Mouse (Mus musculus): ENCODE results near the gene Npas4. TPM values are rescaled to one million over a fixed set of nuclear protein-coding genes. Genes with fewer than 3 reads are reported as not detected.

Gene Npas4
- total and polyA plus RNA-seq, 3 experiments, result 0.05 to 0.83 TPM; not detected in 1

DNA sequence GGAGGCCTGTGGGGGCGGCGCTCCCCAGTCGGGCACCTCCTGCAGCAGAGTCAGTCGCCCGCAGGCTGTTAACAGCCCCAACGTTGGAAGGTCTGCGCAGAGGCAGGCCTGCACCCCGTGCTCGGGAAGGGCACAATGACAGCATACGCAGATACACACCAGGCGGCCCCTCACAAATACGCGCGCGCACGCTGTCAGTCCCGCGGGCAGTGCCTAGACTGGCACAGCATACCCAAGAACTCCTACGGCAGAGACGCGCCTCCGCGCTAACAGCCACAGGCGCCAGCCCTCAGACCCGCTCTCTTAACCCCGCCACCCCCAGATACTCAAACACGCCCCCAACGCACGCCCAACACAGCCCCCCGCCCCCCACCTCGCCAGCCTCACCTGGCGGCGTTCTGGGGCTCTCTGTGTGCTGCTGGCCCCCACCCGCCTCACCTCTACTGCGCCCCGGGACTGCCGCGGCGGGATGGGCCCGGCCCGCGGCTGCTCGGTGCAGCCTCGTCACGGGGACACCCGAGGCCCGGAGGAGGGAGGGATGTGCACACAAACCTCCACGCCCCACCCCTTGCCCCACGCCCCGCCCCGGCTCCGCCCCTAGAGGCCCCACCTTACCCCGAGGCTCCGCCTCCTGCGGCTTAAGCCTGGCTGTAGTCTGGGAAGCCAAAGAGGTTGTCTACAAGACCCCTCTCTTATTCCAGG is 47.4 kb downstream of the Npas4 start, which contains the start of gene Peli3:
Gene Peli3 (minus strand): TSS at position 577 of the 702 bp plus-strand sequence.
- DNase-seq (ENCODE audit: low spot score) (peak; percentile 65), ATAC-seq (ENCODE audit: extremely low read depth, insufficient number of reproducible peaks, low FRiP score, poor library complexity, severe bottlenecking) (0 out of 2 replicates have a peak, but pooled peaks have one; percentile 28)
- Histone ChIP-seq H3K4me3 (ENCODE audit: low read depth, low read length) (peak within 1 kb of the TSS; percentile 64), H3K9me3 (replicated peaks) (no peaks in the 10 kb centered on the region), H3K27me3 (ENCODE audit: insufficient read depth, low read length) (peaks cover 64% of the 10 kb centered on the region), H3K4me1 (ENCODE audit: insufficient read depth, low read depth, low read length) (peaks cover 14% of the 10 kb centered on the region), H3K36me3 (replicated peaks) (no peaks in the 10 kb centered on the region)
- TF ChIP-seq POLR2AphosphoS5 (IDR thresholded peaks at IDR 0.05; ENCODE audit: insufficient replicate concordance, low read depth, low read length) (no peak), GATA2 (IDR thresholded peaks at IDR 0.05; ENCODE audit: borderline replicate concordance, low read depth, low read length) (no peak), GATA1 (IDR thresholded peaks at IDR 0.05; ENCODE audit: borderline replicate concordance, low read length) (no peak), TAL1 (conservative IDR thresholded peaks at IDR 0.05; ENCODE audit: low read depth, low read length) (no peak), CTCF (IDR thresholded peaks at IDR 0.05; ENCODE audit: low read depth, low read length) (no peak)

DNA sequence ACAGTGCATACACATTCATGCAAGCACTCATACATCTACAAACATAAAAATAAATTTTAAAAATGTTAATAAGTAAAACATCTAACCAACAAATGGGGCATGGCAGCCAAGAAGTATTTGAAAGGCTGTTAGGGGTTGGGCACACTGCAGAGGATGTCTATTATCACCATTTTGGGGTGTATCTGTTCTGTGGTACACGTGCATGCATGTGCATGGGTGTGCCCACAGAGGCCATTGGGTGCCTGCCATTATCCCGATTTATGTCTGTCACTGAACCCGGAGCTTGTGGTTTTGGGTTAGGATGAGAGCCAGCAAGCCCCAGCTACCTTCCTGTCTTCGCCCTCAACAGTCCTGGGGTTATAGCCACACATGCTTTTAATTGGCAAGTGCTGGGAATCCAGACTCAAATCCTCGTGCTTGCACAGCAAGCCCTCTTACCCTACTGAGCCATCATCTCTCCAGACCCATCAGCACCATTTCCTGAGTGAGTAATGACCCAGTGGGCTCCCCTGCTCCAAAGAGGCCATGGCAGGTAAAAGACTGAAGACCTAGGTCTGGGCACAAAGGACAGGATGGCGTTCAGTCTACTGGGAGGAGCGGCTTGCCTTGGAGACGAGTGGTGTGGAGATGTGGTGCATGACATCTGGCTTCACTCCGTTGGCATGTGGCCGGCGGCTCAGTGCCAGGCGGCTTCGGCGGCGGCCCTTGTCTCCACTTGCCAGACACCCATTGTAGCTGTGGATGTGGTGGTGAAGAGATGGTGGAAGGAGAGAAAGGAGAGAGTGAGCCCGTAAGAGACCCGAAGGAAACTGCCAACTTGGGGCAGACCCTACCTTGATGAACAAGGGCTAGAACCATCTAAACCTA is 52.4 kb downstream of the Npas4 start:
- no peak for DNase-seq (ENCODE audit: low spot score)
- Histone ChIP-seq H3K4me1 (ENCODE audit: insufficient read depth, low read depth, low read length) (peaks cover 5% of the 10 kb centered on the region), H3K9me3 (replicated peaks) (no peaks in the 10 kb centered on the region), H3K4me3 (ENCODE audit: low read depth, low read length) (no peak overlapping the region), H3K27me3 (ENCODE audit: insufficient read depth, low read length) (peaks cover 55% of the 10 kb centered on the region), H3K36me3 (replicated peaks) (no peaks in the 10 kb centered on the region)
- TF ChIP-seq TAL1 (conservative IDR thresholded peaks at IDR 0.05; ENCODE audit: low read depth, low read length), result no peak
- TF ChIP-seq POLR2AphosphoS5 (IDR thresholded peaks at IDR 0.05; ENCODE audit: insufficient replicate concordance, low read depth, low read length), result no peak
- no peak for TF ChIP-seq GATA1 (IDR thresholded peaks at IDR 0.05; ENCODE audit: borderline replicate concordance, low read length)
- TF ChIP-seq CTCF (IDR thresholded peaks at IDR 0.05; ENCODE audit: low read depth, low read length), result no peak
- ATAC-seq (ENCODE audit: extremely low read depth, insufficient number of reproducible peaks, low FRiP score, poor library complexity, severe bottlenecking), result no peak

DNA sequence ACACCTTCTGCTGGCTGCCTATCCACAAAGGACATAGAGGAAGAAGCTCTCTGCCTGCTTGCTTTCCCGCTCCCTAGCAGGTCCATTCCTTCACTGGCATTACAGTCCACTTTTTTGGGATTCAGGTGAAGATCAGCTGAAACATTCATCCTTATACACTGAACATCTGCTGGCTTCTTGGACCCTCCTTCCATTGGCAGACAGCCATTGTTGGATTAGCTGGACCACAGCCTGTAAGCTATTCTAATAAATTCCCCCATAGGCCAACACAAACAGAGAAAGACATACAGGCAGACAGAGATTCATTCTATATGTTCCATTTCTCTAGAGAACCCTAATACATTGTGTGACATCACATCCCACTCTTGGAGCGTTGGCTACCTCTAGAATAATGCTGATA is 53.2 kb downstream of the Npas4 start:
- Histone ChIP-seq H3K27me3 (ENCODE audit: insufficient read depth, low read length) (peaks cover 55% of the 10 kb centered on the region), H3K9me3 (replicated peaks) (no peaks in the 10 kb centered on the region), H3K4me3 (ENCODE audit: low read depth, low read length) (no peak overlapping the region), H3K36me3 (replicated peaks) (no peaks in the 10 kb centered on the region), H3K4me1 (ENCODE audit: insufficient read depth, low read depth, low read length) (no peaks in the 10 kb centered on the region)
- TF ChIP-seq GATA2 (IDR thresholded peaks at IDR 0.05; ENCODE audit: borderline replicate concordance, low read depth, low read length), result no peak
- no peak for TF ChIP-seq CTCF (IDR thresholded peaks at IDR 0.05; ENCODE audit: low read depth, low read length)
- no peak for TF ChIP-seq TAL1 (conservative IDR thresholded peaks at IDR 0.05; ENCODE audit: low read depth, low read length)
- TF ChIP-seq POLR2AphosphoS5 (IDR thresholded peaks at IDR 0.05; ENCODE audit: insufficient replicate concordance, low read depth, low read length), result no peak
- TF ChIP-seq GATA1 (IDR thresholded peaks at IDR 0.05; ENCODE audit: borderline replicate concordance, low read length), result no peak
- ATAC-seq (ENCODE audit: extremely low read depth, insufficient number of reproducible peaks, low FRiP score, poor library complexity, severe bottlenecking) (no peak), DNase-seq (ENCODE audit: low spot score) (no peak)

Other genes with a start within 250 kb of the Npas4 start
Only the 20 nearest of the 24 such genes appear.
- 17.3 and 20.6 TPM in 2 replicates for gene Ccs, start 151.0 kb downstream of the Npas4 start, total RNA-seq (2014; fragmentation: Nextera tagmentation)
- gene Ccs, start 151.0 kb downstream of the Npas4 start, total RNA-seq (2017), result 30.1 and 31.2 TPM in 2 replicates
- 61.4 and 69.4 TPM in 2 replicates for gene Ccs, start 151.0 kb downstream of the Npas4 start, polyA plus RNA-seq (2012)
- gene Ccdc87, start 150.9 kb downstream of the Npas4 start, total RNA-seq (2014; fragmentation: Nextera tagmentation), result not detected in 2 replicates
- 0.05 and 0.06 TPM in 2 replicates for gene Ccdc87, start 150.9 kb downstream of the Npas4 start, total RNA-seq (2017)
- gene Ccdc87, start 150.9 kb downstream of the Npas4 start, polyA plus RNA-seq (2012), result 0.03 TPM in 1 of 2 replicates, not detected in the other
- gene Ctsf, start 135.2 kb downstream of the Npas4 start, total RNA-seq (2014; fragmentation: Nextera tagmentation), result not detected in 2 replicates
- gene Ctsf, start 135.2 kb downstream of the Npas4 start, total RNA-seq (2017), result 0.38 and 0.41 TPM in 2 replicates
- 0.05 TPM in 1 of 2 replicates, not detected in the other for gene Ctsf, start 135.2 kb downstream of the Npas4 start, polyA plus RNA-seq (2012)
- not detected in 2 replicates for gene Actn3, start 112.4 kb downstream of the Npas4 start, total RNA-seq (2014; fragmentation: Nextera tagmentation)
- 0.16 and 0.52 TPM in 2 replicates for gene Actn3, start 112.4 kb downstream of the Npas4 start, total RNA-seq (2017)
- 0.03 and 0.06 TPM in 2 replicates for gene Actn3, start 112.4 kb downstream of the Npas4 start, polyA plus RNA-seq (2012)
- gene Zdhhc24, start 111.6 kb downstream of the Npas4 start, total RNA-seq (2014; fragmentation: Nextera tagmentation), result 15.9 and 19.5 TPM in 2 replicates
- 13.9 and 15.7 TPM in 2 replicates for gene Zdhhc24, start 111.6 kb downstream of the Npas4 start, total RNA-seq (2017)
- gene Zdhhc24, start 111.6 kb downstream of the Npas4 start, polyA plus RNA-seq (2012), result 1.8 and 2.0 TPM in 2 replicates
- gene Bbs1, start 83.7 kb downstream of the Npas4 start, total RNA-seq (2014; fragmentation: Nextera tagmentation), result 5.2 and 5.5 TPM in 2 replicates
- gene Bbs1, start 83.7 kb downstream of the Npas4 start, total RNA-seq (2017), result 3.0 and 4.4 TPM in 2 replicates
- 5.6 and 8.7 TPM in 2 replicates for gene Bbs1, start 83.7 kb downstream of the Npas4 start, polyA plus RNA-seq (2012)
- 41.5 and 45.4 TPM in 2 replicates for gene Dpp3, start 62.0 kb downstream of the Npas4 start, total RNA-seq (2014; fragmentation: Nextera tagmentation)
- 47.3 and 54.2 TPM in 2 replicates for gene Dpp3, start 62.0 kb downstream of the Npas4 start, total RNA-seq (2017)
- 82.6 and 88.2 TPM in 2 replicates for gene Dpp3, start 62.0 kb downstream of the Npas4 start, polyA plus RNA-seq (2012)
- gene Peli3, start 47.2 kb downstream of the Npas4 start, total RNA-seq (2014; fragmentation: Nextera tagmentation), result not detected in 2 replicates
- gene Peli3, start 47.2 kb downstream of the Npas4 start, total RNA-seq (2017), result 0.05 TPM in 1 of 2 replicates, not detected in the other
- not detected in 2 replicates for gene Peli3, start 47.2 kb downstream of the Npas4 start, polyA plus RNA-seq (2012)
- 15.4 and 16.2 TPM in 2 replicates for gene Mrpl11, start 28.2 kb downstream of the Npas4 start, total RNA-seq (2014; fragmentation: Nextera tagmentation)
- 87.0 and 91.6 TPM in 2 replicates for gene Mrpl11, start 28.2 kb downstream of the Npas4 start, total RNA-seq (2017)
- 66.8 and 72.2 TPM in 2 replicates for gene Mrpl11, start 28.2 kb downstream of the Npas4 start, polyA plus RNA-seq (2012)
- 4.3 and 5.8 TPM in 2 replicates for gene Slc29a2, start 33.5 kb upstream of the Npas4 start, total RNA-seq (2014; fragmentation: Nextera tagmentation)
- 1.7 and 1.8 TPM in 2 replicates for gene Slc29a2, start 33.5 kb upstream of the Npas4 start, total RNA-seq (2017)
- gene Slc29a2, start 33.5 kb upstream of the Npas4 start, polyA plus RNA-seq (2012), result 5.5 and 5.9 TPM in 2 replicates
- gene B4gat1, start 48.5 kb upstream of the Npas4 start, total RNA-seq (2014; fragmentation: Nextera tagmentation), result 5.9 and 7.2 TPM in 2 replicates
- gene B4gat1, start 48.5 kb upstream of the Npas4 start, total RNA-seq (2017), result 1.7 and 3.4 TPM in 2 replicates
- 8.4 and 8.9 TPM in 2 replicates for gene B4gat1, start 48.5 kb upstream of the Npas4 start, polyA plus RNA-seq (2012)
- gene AC124502.3, start 48.6 kb upstream of the Npas4 start, total RNA-seq (2014; fragmentation: Nextera tagmentation), result 0.60 TPM in 1 of 2 replicates, not detected in the other
- 4.6 and 6.6 TPM in 2 replicates for gene AC124502.3, start 48.6 kb upstream of the Npas4 start, total RNA-seq (2017)
- 0.33 and 0.34 TPM in 2 replicates for gene AC124502.3, start 48.6 kb upstream of the Npas4 start, polyA plus RNA-seq (2012)
- gene Brms1, start 51.0 kb upstream of the Npas4 start, total RNA-seq (2014; fragmentation: Nextera tagmentation), result 10.8 and 15.4 TPM in 2 replicates
- gene Brms1, start 51.0 kb upstream of the Npas4 start, total RNA-seq (2017), result 16.4 and 18.8 TPM in 2 replicates
- 65.6 and 88.7 TPM in 2 replicates for gene Brms1, start 51.0 kb upstream of the Npas4 start, polyA plus RNA-seq (2012)
- gene Rin1, start 60.2 kb upstream of the Npas4 start, total RNA-seq (2014; fragmentation: Nextera tagmentation), result 0.68 and 1.8 TPM in 2 replicates
- 0.22 and 0.41 TPM in 2 replicates for gene Rin1, start 60.2 kb upstream of the Npas4 start, total RNA-seq (2017)
- 0.30 and 0.72 TPM in 2 replicates for gene Rin1, start 60.2 kb upstream of the Npas4 start, polyA plus RNA-seq (2012)
- not detected in 2 replicates for gene Cd248, start 77.8 kb upstream of the Npas4 start, total RNA-seq (2014; fragmentation: Nextera tagmentation)
- not detected in 2 replicates for gene Cd248, start 77.8 kb upstream of the Npas4 start, total RNA-seq (2017)
- gene Cd248, start 77.8 kb upstream of the Npas4 start, polyA plus RNA-seq (2012), result not detected in 2 replicates
- gene Tmem151a, start 95.2 kb upstream of the Npas4 start, total RNA-seq (2014; fragmentation: Nextera tagmentation), result not detected in 2 replicates
- 0.06 and 0.16 TPM in 2 replicates for gene Tmem151a, start 95.2 kb upstream of the Npas4 start, total RNA-seq (2017)
- gene Tmem151a, start 95.2 kb upstream of the Npas4 start, polyA plus RNA-seq (2012), result not detected in 2 replicates
- 44.2 and 55.9 TPM in 2 replicates for gene Yif1a, start 98.2 kb upstream of the Npas4 start, total RNA-seq (2014; fragmentation: Nextera tagmentation)
- gene Yif1a, start 98.2 kb upstream of the Npas4 start, total RNA-seq (2017), result 12.8 and 19.7 TPM in 2 replicates
- 11.3 and 11.5 TPM in 2 replicates for gene Yif1a, start 98.2 kb upstream of the Npas4 start, polyA plus RNA-seq (2012)
- 0.53 and 2.1 TPM in 2 replicates for gene Cnih2, start 108.2 kb upstream of the Npas4 start, total RNA-seq (2014; fragmentation: Nextera tagmentation)
- gene Cnih2, start 108.2 kb upstream of the Npas4 start, total RNA-seq (2017), result not detected in 2 replicates
- gene Cnih2, start 108.2 kb upstream of the Npas4 start, polyA plus RNA-seq (2012), result 1.6 and 1.9 TPM in 2 replicates
- 35.9 and 47.6 TPM in 2 replicates for gene Rab1b, start 116.8 kb upstream of the Npas4 start, total RNA-seq (2014; fragmentation: Nextera tagmentation)
- 90.4 and 109 TPM in 2 replicates for gene Rab1b, start 116.8 kb upstream of the Npas4 start, total RNA-seq (2017)
- 195 and 231 TPM in 2 replicates for gene Rab1b, start 116.8 kb upstream of the Npas4 start, polyA plus RNA-seq (2012)
- gene Klc2, start 128.2 kb upstream of the Npas4 start, total RNA-seq (2014; fragmentation: Nextera tagmentation), result 6.8 and 10.7 TPM in 2 replicates
- 2.6 and 3.4 TPM in 2 replicates for gene Klc2, start 128.2 kb upstream of the Npas4 start, total RNA-seq (2017)
- 8.2 and 10.1 TPM in 2 replicates for gene Klc2, start 128.2 kb upstream of the Npas4 start, polyA plus RNA-seq (2012)